Mouse (Mus musculus) embryo, embryonic 9.5 days (tissue): Measurements from ENCODE around the gene Brpf3.
"Not testable (repeated sequence)": the region's sequence is repeated elsewhere in the genome, so short reads cannot be mapped to it uniquely, and the experiment has no call there.

Experiments used
- DNase-seq: peaks from one replicate; pipeline ENCODE4 v3.0.0-alpha.2; 2017; ENCODE audit errors: extremely low spot score

Brpf3 gene

DNA sequence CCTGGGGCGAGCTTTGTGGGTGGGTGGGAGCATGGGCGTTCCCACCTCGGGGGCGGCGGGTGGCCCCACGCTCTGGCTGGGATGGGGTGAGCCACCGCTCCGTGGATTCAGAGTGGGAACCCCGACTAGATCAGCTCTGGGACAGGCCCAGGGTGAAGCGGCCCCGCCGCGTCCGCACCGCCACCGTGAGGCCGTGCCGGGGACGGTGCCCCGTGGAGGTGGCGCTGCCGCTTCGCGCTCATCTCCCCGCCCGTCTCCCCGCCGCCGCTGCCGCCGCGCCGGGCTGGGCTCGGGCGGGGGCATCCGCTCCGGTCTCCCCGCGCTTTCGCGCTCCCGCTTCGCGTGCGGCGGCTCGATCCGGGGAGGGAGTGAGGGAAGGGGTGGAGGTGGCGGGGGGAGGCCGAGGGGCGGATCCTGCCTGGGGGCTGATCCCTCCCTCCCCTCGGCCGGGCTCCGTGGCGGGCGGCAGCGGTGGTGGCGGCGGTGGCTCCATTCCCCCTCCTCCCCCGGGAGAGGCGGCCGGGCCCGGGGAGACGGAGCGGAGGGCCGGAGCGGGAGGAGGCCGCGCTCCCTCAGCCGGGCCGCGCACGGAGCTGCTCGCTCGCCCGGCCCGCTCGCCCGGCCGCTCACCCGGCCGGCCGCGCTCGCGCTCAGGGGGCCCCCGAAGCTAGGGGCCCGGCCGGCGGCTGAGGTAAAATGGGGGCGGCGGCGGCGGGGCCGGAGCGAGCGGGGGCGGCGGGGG, at the start of gene Brpf3:
Gene Brpf3 (plus strand): TSS at position 420 of the 742 bp plus-strand sequence.
- peak; percentile 85 for DNase-seq

- DNase-seq, result no peak
These were observed 44.4 kb upstream of the Brpf3 start for GRCm38 (mm10) chr17:28756447-28756846.

DNA sequence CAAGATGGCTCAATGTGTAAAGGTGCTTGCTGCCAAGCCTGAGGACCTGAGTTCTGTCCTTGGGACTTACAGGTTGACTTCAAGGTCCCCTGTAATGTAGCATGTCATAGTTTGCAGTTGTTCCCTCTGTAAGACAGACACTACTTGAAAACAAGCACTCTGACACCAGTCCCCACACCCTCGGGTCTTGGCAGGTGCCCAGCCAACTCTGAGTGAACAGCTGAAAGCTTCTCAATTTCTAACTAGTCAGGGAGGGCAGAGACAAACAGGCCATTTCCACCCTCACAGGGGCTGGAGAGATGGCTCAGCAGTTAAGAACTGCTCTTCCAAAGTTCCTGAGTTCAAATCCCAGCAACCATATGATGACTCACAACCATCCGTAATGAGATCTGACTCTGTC, 43.4 kb upstream of the Brpf3 start:
- no peak for DNase-seq

- no peak for DNase-seq
These were observed 40.1 kb upstream of the Brpf3 start for GRCm38 (mm10) chr17:28760736-28761312.

DNA sequence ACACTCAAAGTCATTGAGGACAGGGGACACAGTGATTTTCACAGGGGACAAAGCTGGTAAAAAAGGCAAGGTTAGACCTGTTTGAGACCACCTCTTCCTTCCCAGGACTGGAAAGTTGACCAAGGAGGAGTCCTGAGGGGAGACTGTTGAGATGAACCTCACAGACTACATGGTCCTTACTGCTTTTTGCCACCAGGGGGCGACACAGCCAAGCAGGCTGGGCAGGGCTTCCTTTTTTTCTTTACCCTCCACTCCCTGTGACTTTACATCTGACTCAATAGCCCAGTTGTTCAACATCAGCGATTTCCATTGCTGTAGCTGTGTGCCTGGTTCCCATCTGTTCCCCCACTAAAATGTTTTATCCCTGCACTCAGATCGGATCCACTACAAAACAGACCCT, 39.0 kb upstream of the Brpf3 start:
- DNase-seq, result peak; percentile 68

DNA sequence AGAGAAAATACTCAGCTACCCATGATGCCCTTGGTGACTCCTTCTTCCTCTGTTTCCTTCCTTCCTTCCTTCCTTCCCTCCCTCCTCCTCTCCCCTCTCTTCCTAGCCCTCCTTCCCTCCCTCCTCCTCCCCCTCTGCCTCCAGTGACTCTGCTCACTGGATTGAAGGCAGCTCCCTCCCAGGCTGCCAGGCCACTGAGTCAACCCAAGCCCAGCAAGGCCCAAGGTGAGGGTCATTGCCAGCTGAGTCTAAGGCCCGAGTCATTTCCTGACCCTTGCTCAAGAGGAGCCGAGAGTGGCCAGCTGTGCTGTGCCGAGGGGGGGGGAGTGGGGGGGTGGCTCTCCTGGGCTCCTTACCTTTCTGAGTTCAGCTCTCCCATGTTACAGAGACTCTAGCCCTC, 34.7 kb upstream of the Brpf3 start:
- no peak for DNase-seq

DNA sequence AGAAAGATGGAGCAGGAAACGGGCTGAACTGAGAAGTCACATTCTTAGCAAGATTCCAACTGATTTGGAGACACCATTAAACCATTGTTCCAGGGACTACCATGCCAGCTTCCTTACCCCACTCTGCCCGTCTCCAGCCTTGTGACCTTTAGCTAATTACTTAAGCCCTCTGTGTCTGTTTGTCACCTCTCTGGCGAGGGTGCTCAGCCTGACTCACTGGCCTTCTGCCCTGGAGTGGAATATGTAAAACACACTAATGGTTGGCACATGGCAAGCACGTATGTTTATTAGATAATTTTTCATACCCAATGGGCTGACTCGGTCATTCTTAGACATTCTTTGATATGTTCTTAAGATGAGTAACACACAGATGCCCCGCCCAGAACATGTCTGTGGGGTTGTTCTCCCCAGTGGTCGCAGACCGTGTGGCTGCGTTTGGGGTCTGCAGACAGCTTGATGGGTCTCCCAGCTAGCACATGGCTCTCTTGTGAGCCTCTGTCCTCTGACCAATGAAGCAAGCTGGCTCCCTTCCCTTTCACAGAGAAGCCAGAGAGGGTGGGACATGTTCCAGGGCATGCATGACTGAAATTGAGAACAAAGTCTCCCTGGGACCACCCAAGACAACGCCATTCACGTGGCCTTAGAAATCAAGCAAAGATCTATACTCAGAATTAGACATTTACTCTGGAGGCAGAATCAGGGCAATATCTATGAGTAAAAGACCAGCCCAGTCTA, 33.9 kb upstream of the Brpf3 start:
- no peak for DNase-seq

- DNase-seq, result peak; percentile 34
These were observed 31.6 kb upstream of the Brpf3 start, which contains the start of gene Mapk13 for GRCm38 (mm10) chr17:28769121-28769874. Gene Mapk13, plus strand, starts transcription at chr17:28769297.

GRCm38 (mm10) chr17:28769875-28770421, 30.9 kb upstream of the Brpf3 start:
- peak; percentile 54 for DNase-seq

DNA sequence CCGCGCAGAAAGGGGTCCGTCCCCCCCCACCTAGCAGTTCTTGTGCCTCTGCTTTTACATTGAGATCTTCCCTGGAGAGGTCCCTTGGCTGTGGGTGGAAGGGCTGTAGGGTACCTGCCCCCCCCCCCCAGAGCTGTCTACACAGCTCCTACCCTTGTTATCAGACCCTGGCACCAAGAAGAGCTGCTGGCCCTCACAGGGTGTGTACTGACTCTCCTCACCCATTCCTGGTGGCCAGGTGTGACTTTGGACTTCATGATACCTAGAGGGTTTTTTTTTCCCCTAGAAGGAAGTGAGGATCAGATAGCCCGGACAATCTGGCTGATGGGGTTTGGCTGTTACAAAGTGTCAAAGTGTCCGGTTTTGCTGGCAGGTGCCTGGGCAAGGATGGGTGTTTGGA, 29.6 kb upstream of the Brpf3 start:
- no peak for DNase-seq

DNA sequence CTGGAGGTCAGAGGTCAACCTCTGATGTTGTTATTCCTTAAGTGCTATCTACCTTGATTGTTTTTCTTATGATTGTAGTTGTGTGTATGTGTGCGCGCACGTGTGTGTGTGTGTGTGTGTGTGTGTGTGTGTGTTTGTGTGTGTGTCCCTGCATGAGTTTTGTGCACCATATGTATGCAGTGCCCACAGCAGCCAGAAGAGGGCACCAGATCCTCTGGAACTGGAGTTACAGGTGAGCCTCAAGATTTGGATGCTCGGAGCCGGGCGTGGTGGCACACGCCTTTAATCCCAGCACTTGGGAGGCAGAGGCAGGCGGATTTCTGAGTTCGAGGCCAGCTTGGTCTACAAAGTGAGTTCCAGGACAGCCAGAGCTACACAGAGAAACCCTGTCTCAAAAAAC, 26.6 kb upstream of the Brpf3 start:
- not testable (repeated sequence) for DNase-seq

DNA sequence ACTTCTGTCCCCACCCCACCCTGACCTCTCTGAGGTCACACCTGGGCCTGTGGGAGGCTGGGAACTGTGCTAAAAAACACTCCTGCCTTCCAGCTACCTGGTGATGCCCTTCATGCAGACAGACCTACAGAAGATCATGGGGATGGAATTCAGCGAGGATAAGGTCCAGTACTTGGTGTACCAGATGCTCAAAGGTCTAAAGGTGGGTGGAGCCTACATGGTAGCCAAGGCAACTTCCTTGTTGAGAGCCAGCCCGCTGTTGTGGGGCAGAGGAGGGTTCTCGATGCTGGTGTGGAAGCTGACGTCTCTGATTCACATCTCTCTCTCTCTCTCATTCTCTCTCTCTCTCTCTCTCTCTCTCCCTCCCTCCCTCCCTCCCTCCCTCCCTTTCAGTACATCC, 25.7 kb upstream of the Brpf3 start:
- DNase-seq, result no peak

DNA sequence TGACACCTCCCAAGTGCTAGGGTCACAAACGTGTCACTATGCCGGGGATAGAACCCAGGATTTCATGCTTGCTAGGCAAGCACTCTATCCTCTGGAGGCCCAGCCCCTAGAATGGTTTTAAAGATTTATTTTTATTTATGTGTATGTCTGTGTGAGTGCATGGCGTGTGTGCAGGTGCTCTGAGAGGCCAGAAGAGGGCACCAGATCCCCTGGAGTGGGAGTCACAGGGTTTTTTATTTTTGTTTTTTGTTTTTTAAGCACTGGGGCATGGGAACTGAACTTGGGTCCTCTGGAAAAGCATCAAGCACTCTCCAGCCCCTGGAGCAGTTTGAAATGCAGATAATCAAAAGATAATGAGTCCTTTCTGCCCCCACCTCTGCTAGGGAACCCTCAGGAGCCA, 24.1 kb upstream of the Brpf3 start:
- DNase-seq, result no peak

DNA sequence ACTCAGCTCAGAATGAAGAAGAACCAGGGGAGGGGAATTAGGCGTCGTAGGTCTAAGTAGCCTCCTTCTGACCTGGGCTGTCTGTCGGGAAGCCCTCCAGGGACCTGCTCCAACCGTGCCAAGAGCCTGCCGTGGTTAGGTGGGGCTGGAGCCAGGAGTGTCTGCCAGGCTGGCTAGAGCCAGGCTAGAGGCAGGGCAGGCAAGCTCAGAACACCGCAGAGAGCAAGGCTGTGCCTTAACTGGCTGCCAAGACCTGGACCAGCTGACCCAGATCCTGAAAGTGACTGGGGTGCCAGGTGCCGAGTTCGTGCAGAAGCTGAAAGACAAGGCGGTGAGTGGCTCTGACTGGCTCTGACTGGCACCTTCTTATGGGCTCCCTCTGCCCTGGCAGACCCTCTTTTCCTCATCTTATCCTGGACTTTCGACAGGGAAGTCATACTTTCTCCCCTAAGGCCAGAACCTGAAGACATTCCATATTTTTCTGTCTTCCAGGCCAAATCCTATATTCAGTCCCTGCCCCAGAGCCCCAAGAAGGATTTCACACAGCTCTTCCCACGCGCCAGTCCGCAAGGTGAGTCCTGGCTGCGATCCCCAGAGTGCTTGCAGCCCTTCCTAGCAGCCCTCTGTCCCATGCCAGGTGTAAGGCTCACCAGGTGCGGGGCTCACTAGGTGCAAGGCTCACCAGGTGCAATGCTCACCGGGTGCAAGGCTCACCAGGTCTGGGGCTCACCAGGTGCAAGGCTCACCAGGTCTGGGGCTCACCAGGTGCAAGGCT, 23.5 kb upstream of the Brpf3 start:
- DNase-seq, result no peak

DNA sequence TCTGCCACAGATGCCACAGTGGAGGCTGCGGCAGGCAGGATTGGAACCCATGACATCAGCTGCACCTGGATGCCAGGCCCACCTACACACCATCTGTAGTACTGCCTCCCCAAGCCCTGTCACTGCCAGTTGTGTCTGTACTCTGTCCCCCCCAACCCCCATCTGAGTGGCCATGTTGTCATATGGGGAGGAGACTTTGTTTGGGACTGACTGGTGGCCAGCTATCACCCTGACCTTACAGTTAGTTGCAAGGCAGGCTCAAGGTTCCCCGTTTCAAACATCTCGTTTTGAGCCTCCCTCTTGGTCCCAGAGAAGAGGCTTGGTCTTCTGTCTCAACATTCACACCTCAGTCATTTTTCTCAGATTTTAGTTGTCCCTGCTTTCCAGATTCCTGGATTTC, 21.2 kb upstream of the Brpf3 start:
- DNase-seq, result no peak

DNA sequence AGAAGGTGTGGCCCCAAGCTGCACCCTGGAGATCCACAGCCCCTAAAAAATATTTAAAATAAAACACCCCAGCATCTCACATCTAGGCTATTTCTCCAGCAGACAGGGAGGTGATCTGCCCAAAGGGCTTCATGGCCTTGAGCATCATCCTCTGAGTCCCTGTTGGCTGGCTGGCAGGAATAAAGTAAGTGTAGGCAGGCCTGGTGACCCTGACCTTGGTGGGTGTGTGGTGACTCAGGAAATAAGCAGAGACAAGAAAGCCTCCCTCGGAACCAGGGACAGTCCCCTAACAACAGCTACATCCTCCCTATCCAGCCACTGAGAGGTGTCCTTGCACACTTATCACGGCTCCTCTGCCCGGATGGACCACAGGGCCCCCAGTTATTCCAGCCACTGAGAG, 20.1 kb upstream of the Brpf3 start:
- DNase-seq, result no peak

- DNase-seq, result no peak
These were observed 19.4 kb upstream of the Brpf3 start for GRCm38 (mm10) chr17:28781290-28782045.

- no peak for DNase-seq
These were observed 15.9 kb upstream of the Brpf3 start for GRCm38 (mm10) chr17:28785036-28785435.

GRCm38 (mm10) chr17:28787507-28787906, 13.4 kb upstream of the Brpf3 start:
- DNase-seq, result no peak

DNA sequence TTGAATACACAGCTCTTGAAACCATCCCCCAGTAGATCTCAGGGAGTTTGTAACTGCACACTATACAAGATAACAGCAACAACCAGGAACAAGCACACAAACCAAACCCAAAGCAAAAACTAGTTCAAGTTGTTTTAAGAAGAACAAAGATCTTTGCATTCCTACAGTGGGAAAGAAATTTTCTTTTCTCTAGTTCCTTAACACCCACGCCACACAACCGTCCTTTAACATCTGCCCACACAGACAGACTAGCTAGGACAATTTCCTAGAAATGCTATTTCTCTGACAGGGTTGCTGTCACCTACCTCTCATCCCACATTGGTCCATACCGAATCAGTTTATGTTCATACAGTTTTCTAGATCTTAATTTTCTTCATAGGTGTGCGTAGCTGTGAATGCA, 3.9 kb upstream of the Brpf3 start:
- DNase-seq, result no peak
